Mouse (Mus musculus): ENCODE data around the gene Gm6040.

The Gm6040 gene

DNA sequence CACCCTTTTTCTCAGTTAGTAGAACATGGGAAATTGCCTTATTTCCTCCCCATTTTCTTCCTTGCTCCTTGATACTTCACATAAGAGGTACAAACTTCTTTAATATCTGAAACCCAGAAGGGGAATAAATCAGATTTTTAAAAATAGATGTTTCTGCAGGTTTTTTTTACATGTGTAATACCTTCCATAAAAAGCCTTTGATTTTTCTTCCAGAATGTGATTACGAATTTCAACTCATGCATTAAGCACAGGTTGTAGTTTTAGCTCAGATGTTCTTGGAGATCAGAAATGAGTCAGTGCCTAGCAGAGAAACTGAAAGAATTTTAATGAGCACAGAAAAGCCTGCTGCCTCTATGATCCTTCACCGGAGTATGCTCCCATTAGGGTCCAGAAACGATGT lies at the start of gene Gm6040:
Gene Gm6040 (minus strand): TSS at position 101 of the 400 bp plus-strand sequence.
- DNase-seq: no peak

GRCm38 (mm10) chr8:20964531-20964930 lies 42.7 kb upstream of the Gm6040 start:
- no peak for DNase-seq

DNA sequence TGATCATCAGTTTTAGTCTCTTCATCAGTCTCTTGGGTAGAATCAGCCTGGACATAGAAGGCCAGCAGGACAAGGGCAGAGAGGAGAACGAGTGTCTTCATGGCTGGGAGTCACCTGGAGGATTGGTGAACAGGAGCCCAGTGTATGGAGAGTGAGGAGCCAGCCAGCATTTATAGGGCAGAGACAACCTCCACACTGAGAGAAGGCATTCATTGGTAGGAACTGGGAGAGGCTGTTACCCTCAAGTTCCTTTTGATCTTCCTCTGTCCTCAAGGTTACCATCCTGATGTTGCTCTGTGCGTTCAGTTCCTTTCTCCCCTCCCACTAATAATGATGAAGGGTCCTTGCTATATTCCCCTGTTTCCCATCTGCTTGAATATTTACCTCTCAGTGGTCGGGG lies 22.7 kb upstream of the Gm6040 start, which contains the start of gene AY761185:
Gene AY761185 (minus strand): TSS at position 101 of the 400 bp plus-strand sequence.
- DNase-seq: no peak

DNA sequence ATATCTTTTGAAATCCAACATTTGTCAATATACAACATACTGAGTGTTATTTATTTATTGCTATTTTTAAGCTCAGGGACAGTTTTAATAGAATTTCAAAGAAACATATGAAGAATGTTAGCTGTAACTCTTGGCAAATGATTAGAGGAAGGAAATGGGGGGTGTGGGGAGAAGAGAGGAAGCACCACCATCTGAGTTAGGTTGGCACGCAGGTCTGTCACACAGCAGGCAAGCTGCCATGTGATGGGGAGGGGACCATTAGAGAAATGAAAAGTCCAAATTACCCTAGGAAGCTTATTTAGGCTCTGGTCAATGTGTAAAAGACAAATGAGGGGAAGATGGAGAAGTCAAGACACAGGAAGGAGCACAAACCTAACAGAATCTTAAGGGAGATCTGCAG lies 9.6 kb downstream of the Gm6040 start:
- no peak for DNase-seq

GRCm38 (mm10) chr8:20908256-20908655 lies 13.6 kb downstream of the Gm6040 start:
- DNase-seq: no peak

GRCm38 (mm10) chr8:20907119-20907518 lies 14.8 kb downstream of the Gm6040 start:
- no peak for DNase-seq

- no peak for DNase-seq
Observed at GRCm38 (mm10) chr8:20902527-20902926, 19.3 kb downstream of the Gm6040 start, which contains the start of gene Gm15056. Gm15056 (minus strand) TSS chr8:20902627.

- no peak for DNase-seq
Observed at GRCm38 (mm10) chr8:20892369-20892768, 29.5 kb downstream of the Gm6040 start, which contains the start of gene Defb33. Defb33 (plus strand) TSS chr8:20892669.

DNA sequence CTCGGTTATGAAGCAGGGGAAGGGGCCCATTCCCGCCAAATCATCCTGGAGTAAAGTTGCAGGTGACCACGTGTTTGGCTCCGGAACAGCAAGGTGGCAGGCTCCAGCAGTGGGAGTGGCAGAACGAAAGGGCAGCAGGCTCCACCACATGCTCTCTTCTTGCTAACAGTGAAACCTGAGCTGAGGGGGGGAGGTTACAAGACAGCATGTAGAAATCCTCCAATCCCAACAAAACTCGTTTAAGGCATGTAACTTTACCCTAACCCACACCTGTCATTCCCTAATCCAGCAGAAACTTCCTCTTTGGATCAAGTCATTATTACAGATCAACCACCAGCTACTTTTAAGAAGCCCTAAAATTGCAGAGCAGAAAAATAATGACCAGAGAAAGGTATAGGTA lies 47.3 kb downstream of the Gm6040 start:
- no peak for DNase-seq
